Mouse (Mus musculus) ovary, postnatal 14 days (tissue): Measurements from ENCODE around the gene Defb43.

ENCODE experiments used
- DNase-seq: peaks from one replicate; pipeline ENCODE4 v3.0.0; 2022; ENCODE audit warnings: low spot score

Gene Defb43

DNA sequence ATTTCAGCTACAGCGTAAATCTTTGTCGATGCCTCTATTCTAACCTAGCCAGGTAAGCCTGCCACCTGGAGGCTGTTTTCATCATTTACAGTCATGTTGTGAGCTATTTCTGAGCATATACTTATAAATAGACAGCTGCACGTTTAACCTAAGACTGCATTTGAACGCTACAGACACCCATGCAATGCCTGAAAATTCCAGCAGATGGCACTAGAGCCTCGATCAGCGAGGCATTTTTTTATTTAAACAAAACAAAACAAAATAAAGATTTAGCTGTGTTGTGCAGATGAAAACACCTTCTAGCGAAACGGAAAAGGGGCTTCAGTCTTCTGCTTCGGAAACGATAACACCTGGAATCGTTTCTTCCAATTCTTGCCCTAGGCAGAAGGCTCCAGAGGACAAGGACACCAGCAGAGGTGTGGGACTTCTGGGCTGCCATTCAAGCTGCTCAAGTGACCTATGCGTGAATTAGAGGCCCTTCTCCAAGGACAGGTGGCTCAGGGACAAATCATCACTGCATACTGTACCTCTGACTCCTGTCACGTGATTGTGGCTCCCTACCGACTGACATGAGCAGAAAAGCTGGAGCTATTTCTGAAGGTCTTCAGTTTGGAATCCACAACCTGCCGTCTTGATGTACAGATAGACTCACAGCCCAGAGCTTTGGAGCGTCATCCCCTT lies 55.2 kb downstream of the Defb43 start:
- DNase-seq, result peak; percentile 73
